Mouse (Mus musculus) ES-Bruce4 (cell line): ENCODE results near the gene Ppp2r2d.

Source experiments
- EP300 ChIP-seq: IDR thresholded peaks from 2 replicates; pipeline ENCODE4 v1.6.1; 2011; ENCODE audit warnings: low read depth, low read length; ENCODE audit not compliant: insufficient read depth
- POLR2A ChIP-seq: IDR thresholded peaks from one replicate; pipeline ENCODE4 v1.8.1; 2011; ENCODE audit warnings: low read length; ENCODE audit not compliant: insufficient read depth

- TF ChIP-seq EP300 (no peak), POLR2A (no peak)
Measured at GRCm38 (mm10) chr7:138848028-138848920, 2.4 kb downstream of the Ppp2r2d start.
